Mouse (Mus musculus) ES-E14 (cell line): ENCODE measurements around the gene Stat3.

ENCODE experiments used
- HCFC1 ChIP-seq: IDR thresholded peaks from 2 replicates; pipeline ENCODE4 v1.6.1; 2012; ENCODE audit warnings: low read length, inconsistent platforms, borderline replicate concordance; ENCODE audit not compliant: insufficient read depth
- MAFK ChIP-seq: IDR thresholded peaks from 2 replicates; pipeline ENCODE4 v1.6.1; 2014; ENCODE audit warnings: mild to moderate bottlenecking, low read depth, low read length, inconsistent platforms; ENCODE audit not compliant: insufficient read depth
- ZC3H11A ChIP-seq: IDR thresholded peaks from 2 replicates; pipeline ENCODE4 v1.6.1; 2012; ENCODE audit warnings: low read depth, mild to moderate bottlenecking, inconsistent platforms, low read length, borderline replicate concordance
- ZNF384 ChIP-seq: IDR thresholded peaks from 2 replicates; pipeline ENCODE4 v1.6.1; 2012; ENCODE audit warnings: low read depth, low read length, inconsistent platforms

DNA sequence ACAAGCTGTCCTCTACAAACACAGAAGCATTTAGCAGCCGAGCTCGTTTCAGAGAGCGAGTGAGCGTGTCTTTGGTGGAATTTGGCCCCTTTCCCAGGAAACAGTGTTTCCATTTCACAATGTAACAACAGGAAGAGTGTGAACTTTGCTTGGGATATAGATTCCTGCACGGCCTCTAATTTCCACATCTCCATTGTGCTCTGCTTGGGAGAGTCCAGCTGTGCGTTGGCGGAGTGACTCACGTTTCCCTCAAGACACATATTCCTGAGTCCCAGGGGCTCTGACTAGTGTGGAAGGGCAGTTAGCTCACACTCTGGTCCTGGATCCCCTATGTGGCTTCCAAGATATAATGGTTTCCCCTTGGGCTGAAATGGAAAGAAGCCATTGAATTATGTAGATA is 40.5 kb upstream of the Stat3 start:
- TF ChIP-seq HCFC1 (no peak), ZC3H11A (no peak), ZNF384 (no peak), MAFK (no peak)
